Mouse (Mus musculus) c-Kit-negative CD71-positive TER-119-positive erythroid progenitor cells, embryonic 14.5 days (primary cell): ENCODE results near the gene Pcdh15.

Source experiments
- DNase-seq: peaks from one replicate; pipeline ENCODE4 v3.0.0-alpha.2; 2013; ENCODE audit warnings: low read depth, low spot score

The Pcdh15 gene

GRCm38 (mm10) chr10:74305439-74306158 lies 1206.5 kb downstream of the Pcdh15 start:
- no peak for DNase-seq

- DNase-seq: no peak
Observed at GRCm38 (mm10) chr10:74307035-74307434, 1207.9 kb downstream of the Pcdh15 start.

GRCm38 (mm10) chr10:74316091-74316490 lies 1216.9 kb downstream of the Pcdh15 start:
- no peak for DNase-seq

- DNase-seq: no peak
Observed at GRCm38 (mm10) chr10:74335412-74335811, 1236.3 kb downstream of the Pcdh15 start.

- DNase-seq: no peak
Observed at GRCm38 (mm10) chr10:74339247-74340160, 1240.4 kb downstream of the Pcdh15 start.

- DNase-seq: no peak
Observed at GRCm38 (mm10) chr10:74359526-74359925, 1260.4 kb downstream of the Pcdh15 start.

- DNase-seq: no peak
Observed at GRCm38 (mm10) chr10:74378697-74379096, 1279.6 kb downstream of the Pcdh15 start.

GRCm38 (mm10) chr10:74379276-74380134 lies 1280.4 kb downstream of the Pcdh15 start:
- DNase-seq: no peak

GRCm38 (mm10) chr10:74387538-74388499 lies 1288.7 kb downstream of the Pcdh15 start:
- DNase-seq: no peak

- DNase-seq: no peak
Observed at GRCm38 (mm10) chr10:74403111-74403510, 1304.0 kb downstream of the Pcdh15 start.

GRCm38 (mm10) chr10:74414021-74414420 lies 1314.9 kb downstream of the Pcdh15 start:
- DNase-seq: no peak

- no peak for DNase-seq
Observed at GRCm38 (mm10) chr10:74414945-74415344, 1315.8 kb downstream of the Pcdh15 start.

GRCm38 (mm10) chr10:74415359-74415758 lies 1316.2 kb downstream of the Pcdh15 start:
- no peak for DNase-seq

- DNase-seq: no peak
Observed at GRCm38 (mm10) chr10:74415949-74416348, 1316.8 kb downstream of the Pcdh15 start.

- DNase-seq: no peak
Observed at GRCm38 (mm10) chr10:74450069-74450468, 1350.9 kb downstream of the Pcdh15 start.

- DNase-seq: no peak
Observed at GRCm38 (mm10) chr10:74463972-74464371, 1364.8 kb downstream of the Pcdh15 start.

GRCm38 (mm10) chr10:74480779-74481178 lies 1381.6 kb downstream of the Pcdh15 start:
- DNase-seq: no peak

GRCm38 (mm10) chr10:74512315-74512714 lies 1413.2 kb downstream of the Pcdh15 start:
- DNase-seq: no peak

- DNase-seq: no peak
Observed at GRCm38 (mm10) chr10:74513743-74514142, 1414.6 kb downstream of the Pcdh15 start.

- DNase-seq: no peak
Observed at GRCm38 (mm10) chr10:74538371-74538770, 1439.2 kb downstream of the Pcdh15 start.

- DNase-seq: no peak
Observed at GRCm38 (mm10) chr10:74555326-74555725, 1456.2 kb downstream of the Pcdh15 start.
